Mouse (Mus musculus) frontal cortex, postnatal 14 days (tissue): ENCODE data around the gene Ncln.

Source experiments
- DNase-seq, 2 experiments: peaks; one replicate each; pipeline ENCODE4 v3.0.0; 2022; ENCODE audit warnings: low spot score in 2 of 2

Gene Ncln

GRCm38 (mm10) chr10:81513798-81514197 lies 17.6 kb upstream of the Ncln start:
- no peak for DNase-seq

- no peak for DNase-seq
These were observed 14.1 kb upstream of the Ncln start for GRCm38 (mm10) chr10:81510246-81510810.

- DNase-seq = no peak
These were observed 11.7 kb upstream of the Ncln start for GRCm38 (mm10) chr10:81507691-81508489.

- DNase-seq = no peak
These were observed 10.9 kb upstream of the Ncln start for GRCm38 (mm10) chr10:81507095-81507494.

GRCm38 (mm10) chr10:81505016-81505664 lies 8.9 kb upstream of the Ncln start:
- DNase-seq = no peak

- peak in 1 of 2 experiments; percentile 91 for DNase-seq
These were observed 6.5 kb upstream of the Ncln start for GRCm38 (mm10) chr10:81502658-81503057.

- no peak for DNase-seq
These were observed 5.7 kb upstream of the Ncln start for GRCm38 (mm10) chr10:81501863-81502262.

- DNase-seq = no peak
These were observed 3.8 kb upstream of the Ncln start, which contains the start of gene S1pr4 for GRCm38 (mm10) chr10:81500032-81500431. S1pr4 (minus strand) TSS chr10:81500132.

- DNase-seq = no peak
These were observed 3.2 kb upstream of the Ncln start for GRCm38 (mm10) chr10:81499250-81499901.

GRCm38 (mm10) chr10:81498316-81499249 lies 2.4 kb upstream of the Ncln start:
- DNase-seq = no peak

- DNase-seq = no peak
These were observed 1.4 kb upstream of the Ncln start for GRCm38 (mm10) chr10:81497401-81498270.

- no peak for DNase-seq
These were observed 777 bp upstream of the Ncln start for GRCm38 (mm10) chr10:81496969-81497368.

- no peak for DNase-seq
These were observed 452 bp downstream of the Ncln start for GRCm38 (mm10) chr10:81495616-81496263.

GRCm38 (mm10) chr10:81495151-81495550 lies 1.0 kb downstream of the Ncln start:
- DNase-seq = no peak

- DNase-seq = no peak
These were observed 1.7 kb downstream of the Ncln start for GRCm38 (mm10) chr10:81494260-81495041.

GRCm38 (mm10) chr10:81493601-81494220 lies 2.5 kb downstream of the Ncln start:
- DNase-seq = no peak

- no peak for DNase-seq
These were observed 3.5 kb downstream of the Ncln start for GRCm38 (mm10) chr10:81492606-81493240.

GRCm38 (mm10) chr10:81491018-81491417 lies 5.2 kb downstream of the Ncln start:
- DNase-seq = no peak
